Mouse (Mus musculus): ENCODE results near the gene Nrip2. TPM values are rescaled to one million over a fixed set of nuclear protein-coding genes. Genes with fewer than 3 reads are reported as not detected.

Gene Nrip2
- total RNA-seq, 2 experiments from 2014 or later, result 3.7 to 4.1 TPM

DNA sequence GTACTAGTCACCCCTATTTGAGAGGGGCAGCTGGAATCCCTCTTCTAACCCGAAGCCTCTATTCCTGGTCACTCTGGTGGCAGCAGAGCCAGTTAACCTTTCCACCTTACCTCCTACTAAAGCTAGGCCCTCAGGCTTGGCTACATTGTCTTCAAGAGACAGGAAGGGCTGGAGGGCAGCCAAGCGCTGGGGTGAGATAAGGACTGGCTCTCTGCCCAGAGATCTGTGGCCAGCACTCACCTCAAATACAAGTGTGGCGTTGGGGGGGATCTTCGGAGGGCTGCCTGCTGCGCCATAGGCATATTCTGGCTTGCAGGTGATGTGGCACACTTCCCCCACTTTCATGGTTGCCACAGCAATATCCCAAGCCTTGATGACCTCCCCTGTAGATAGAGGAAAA, 36.4 kb downstream of the Nrip2 start:
- DNase-seq, result peak; percentile 67
- intact Hi-C loops (cut with DNase I), result no loop called here

DNA sequence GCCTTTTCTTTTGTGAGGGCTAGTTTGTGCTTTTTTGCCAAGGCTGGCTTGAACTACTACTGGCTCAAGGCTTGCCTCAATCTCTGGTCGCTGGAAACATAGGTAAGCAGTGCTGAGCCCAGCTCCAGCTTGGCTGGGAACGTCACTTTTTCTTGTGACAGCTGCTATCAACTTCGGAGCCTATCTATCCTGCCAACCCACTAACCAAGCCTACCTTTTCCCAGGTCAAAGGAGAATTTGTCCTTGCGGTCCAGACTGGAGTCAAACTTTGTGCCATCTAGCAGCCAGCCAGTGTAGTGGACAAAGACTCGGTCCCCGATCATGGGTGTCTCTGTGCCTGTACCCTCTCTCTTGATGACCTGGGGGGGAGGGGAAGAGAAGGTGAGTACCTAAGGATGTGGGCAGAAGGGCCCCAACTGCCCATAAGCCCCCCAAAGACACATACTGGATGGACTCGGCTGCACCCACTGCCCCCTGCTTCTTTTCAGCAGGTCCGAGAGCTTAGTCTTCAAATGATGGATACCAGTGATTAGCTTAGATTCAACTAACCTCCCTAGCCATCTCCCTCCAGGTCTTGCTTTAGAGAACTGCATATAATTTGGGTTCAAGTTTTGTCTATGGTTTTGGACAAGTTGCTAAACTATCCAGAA, 37.4 kb downstream of the Nrip2 start:
- intact Hi-C loops (cut with DNase I), result no loop called here
- DNase-seq, result no peak

DNA sequence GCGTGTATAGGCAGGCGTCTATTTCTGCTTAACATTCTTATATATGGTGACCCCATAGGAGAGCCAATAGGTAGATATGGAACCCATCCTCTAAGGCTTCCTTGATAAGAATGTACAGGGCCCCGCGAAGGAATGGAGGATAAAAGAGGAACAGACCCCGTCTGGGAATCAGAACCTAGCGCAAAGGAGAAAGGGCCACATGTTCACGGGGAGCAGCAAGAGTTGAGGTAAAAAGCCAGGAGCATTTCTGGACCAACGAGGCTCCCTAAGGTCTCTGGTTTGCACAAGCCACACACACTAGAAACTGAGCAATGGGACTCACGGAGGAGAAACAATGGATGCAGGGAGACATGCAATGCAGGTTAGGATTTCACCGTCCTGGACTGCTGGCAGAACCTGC, 38.2 kb downstream of the Nrip2 start:
- intact Hi-C loops (cut with DNase I), result no loop called here
- no peak for DNase-seq

DNA sequence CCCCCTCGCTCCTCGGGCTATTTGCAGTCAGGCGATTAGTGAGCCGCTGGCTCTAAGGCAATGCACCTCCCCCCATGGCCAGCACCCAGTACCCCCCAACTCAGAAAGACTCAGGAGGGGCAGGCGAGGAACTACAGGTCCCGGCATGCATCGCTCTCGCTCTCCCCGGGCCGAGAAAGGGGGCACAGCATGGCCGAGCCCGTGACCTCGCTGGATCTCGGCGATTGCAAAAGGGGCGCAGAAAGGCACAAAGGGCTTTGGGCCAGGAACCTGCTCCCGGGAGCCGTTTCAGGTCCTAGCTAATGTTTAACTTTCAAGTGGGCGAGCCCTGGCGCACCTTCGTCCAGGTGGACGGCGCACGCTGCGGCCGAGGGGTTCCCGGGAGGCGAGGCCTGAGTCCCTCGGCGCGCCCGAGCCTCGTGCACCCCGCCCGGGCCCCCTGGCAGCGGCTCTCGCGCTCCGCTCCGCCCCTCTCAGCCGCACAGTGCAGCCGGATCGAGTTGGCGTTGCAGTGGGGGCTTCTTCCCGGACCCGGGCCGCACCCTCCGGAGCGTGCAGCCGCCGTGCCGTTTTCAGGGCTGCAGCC, 38.7 kb downstream of the Nrip2 start:
- DNase-seq, result peak; percentile 77
- intact Hi-C loops (cut with DNase I), result no loop called here

GRCm38 (mm10) chr6:128438317-128438870, 39.3 kb downstream of the Nrip2 start, which contains the start of gene Fkbp4:
Gene Fkbp4, minus strand, starts transcription at chr6:128438677.
- intact Hi-C loops (cut with DNase I), result no loop called here
- DNase-seq, result peak; percentile 94

DNA sequence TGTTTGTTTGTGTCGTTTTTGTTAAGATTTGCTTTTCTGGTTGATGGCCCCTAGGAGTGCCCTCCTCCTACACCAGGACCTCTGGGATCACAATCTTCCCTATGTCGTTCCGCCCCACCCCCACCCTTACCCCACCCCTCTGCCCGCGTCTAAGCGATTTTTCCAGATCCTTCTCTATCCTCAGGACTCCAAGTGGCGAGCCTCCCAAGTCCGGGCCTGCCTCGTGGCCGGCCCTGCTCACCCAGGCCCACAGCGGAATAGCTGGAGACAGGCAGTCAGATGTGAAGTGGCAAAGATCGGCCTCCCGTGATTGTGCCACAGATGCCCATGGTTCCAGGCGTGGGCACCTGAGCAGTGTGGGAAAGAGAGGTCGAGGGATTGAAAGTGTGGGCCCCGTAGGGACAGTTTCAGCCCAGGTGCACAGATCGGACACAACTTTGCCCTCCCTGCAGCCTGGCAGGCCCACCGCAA, 39.8 kb downstream of the Nrip2 start:
- intact Hi-C loops (cut with DNase I), result no loop called here
- DNase-seq, result peak; percentile 16

DNA sequence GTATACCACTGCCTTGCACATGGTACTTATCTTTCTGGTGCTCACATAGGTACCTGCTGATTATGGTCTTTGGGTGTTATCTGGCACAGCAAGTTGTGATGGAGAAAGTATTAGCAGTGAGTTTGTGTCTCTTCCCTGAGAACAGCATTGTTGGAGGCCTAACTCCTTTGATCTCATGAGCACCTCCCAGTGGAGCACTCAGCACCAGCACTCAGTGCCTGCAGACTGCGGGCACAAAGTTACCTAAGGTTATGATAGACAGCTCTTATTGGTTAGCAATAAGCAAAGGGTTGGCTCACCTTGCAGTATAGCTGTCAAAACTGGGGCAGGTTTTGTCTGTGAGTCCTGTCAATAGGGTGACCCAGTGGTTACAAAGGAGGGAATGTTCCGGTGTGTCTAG, 41.1 kb downstream of the Nrip2 start:
- DNase-seq, result no peak
- intact Hi-C loops (cut with DNase I), result no loop called here

GRCm38 (mm10) chr6:128445761-128446535, 46.9 kb downstream of the Nrip2 start:
- intact Hi-C loops (cut with DNase I), result no loop called here
- peak; percentile 43 for DNase-seq

DNA sequence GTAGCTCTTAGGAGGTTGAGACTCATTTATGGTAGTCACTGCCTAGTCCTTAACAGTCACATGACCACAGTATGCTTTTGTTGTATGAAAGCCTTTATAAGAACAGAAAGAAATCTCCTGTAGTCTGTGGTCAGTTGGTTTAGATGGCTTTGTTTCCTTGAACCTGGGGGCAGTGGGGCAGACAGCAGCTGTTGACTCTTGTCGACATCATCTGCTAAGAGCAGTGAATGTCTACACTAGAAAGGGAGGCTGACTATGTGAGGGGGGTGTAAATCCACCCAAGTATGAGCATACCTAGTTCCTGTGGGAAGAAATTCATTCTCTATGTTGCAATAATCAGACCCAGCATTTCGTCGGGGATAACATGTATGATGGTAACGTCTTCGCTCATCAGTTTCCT, 48.0 kb downstream of the Nrip2 start:
- no peak for DNase-seq
- intact Hi-C loops (cut with DNase I), result no loop called here

- intact Hi-C loops (cut with DNase I), result no loop called here
- DNase-seq, result no peak
These were observed 56.9 kb downstream of the Nrip2 start for GRCm38 (mm10) chr6:128455835-128456605.

- intact Hi-C loops (cut with DNase I), result no loop called here
- no peak for DNase-seq
These were observed 58.1 kb downstream of the Nrip2 start for GRCm38 (mm10) chr6:128457186-128457585.

DNA sequence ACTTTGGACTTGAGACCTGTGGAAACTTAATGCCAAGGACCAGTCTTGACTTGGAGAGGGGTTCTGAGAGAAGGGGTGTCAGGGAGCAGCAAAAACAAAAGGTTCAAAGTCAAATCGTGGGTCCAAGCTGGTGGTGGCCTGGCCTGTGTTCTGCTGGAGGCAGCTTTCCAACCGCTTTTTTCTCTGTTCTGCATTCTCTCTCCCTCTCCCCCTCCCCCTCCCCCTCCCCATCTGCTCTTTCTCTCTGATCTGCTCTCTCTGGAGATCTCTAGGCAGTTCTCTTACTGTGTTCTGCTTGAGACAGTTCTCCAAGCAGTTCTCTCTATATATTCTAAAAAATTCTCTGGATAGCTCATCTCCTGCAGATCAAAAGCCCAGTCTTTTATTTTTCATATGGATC, 61.2 kb downstream of the Nrip2 start:
- intact Hi-C loops (cut with DNase I), result no loop called here
- DNase-seq, result peak; percentile 36

DNA sequence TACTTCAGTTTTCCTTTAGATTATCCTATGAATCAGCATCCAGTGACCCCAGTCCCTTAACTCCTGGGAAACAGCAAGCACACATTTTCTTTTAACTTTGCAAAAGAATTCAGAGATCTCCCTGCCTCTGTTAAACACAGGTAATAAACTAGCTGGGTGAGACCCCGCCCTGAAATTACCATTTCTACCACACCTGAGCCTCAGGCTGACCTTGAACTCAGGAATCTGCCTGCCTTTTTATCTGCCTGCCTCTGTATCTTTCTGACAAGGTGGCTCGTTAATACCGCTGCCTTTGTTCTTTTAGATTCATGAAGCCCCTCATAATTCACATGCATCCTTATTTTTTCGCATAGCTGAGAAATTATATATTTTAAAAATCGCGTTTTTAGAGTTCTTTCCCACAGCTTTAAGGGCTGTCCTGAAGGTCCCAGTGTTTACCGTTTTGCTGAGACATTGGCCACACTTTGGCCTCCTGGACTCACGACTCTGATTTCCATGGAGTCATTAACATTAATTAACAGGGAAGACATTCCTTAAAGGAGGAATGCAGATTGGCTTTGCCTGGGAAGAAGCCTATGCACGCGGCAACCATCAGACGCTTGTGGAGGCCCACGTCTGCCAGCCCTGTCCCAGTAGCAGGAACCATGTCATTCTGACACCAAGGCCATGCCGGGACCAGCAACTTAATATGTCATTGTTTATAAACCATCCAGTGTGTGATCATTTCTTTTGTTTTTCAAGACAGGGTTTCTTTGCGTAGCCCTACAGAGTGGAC, 61.8 kb downstream of the Nrip2 start:
- intact Hi-C loops (cut with DNase I), result no loop called here
- no peak for DNase-seq

- intact Hi-C loops (cut with DNase I), result no loop called here
- DNase-seq, result no peak
These were observed 62.5 kb downstream of the Nrip2 start for GRCm38 (mm10) chr6:128461606-128462005.

GRCm38 (mm10) chr6:128464996-128465395, 65.9 kb downstream of the Nrip2 start:
- intact Hi-C loops (cut with DNase I), result no loop called here
- DNase-seq, result no peak

Other genes starting within 250 kb of the Nrip2 start
- gene Tead4, start 98.5 kb upstream of the Nrip2 start, total RNA-seq (2021), result 1 to 10 TPM; 1.2 to 1.6 TPM
- gene Tulp3, start 43.4 kb upstream of the Nrip2 start, total RNA-seq (2021), result 10 to 100 TPM; 21.8 to 24.7 TPM
- 10 to 100 TPM; 35.5 to 36.8 TPM for gene Rhno1, start 36.4 kb upstream of the Nrip2 start, total RNA-seq (2021)
- gene Foxm1, start 36.3 kb upstream of the Nrip2 start, total RNA-seq (2021), result 10 to 100 TPM in 1 of 2 experiments, 1 to 10 TPM in 1; 8.7 to 11.2 TPM
- under 1 TPM; 0.32 to 0.46 TPM for gene Tex52, start 23.8 kb upstream of the Nrip2 start, total RNA-seq (2021)
- not detected for gene Gm44596, start 23.8 kb upstream of the Nrip2 start, total RNA-seq (2021)
- gene Itfg2, start 25.6 kb downstream of the Nrip2 start, total RNA-seq (2021), result 10 to 100 TPM; 38.7 to 42.7 TPM
- 100 to 1,000 TPM; 176 to 180 TPM for gene Fkbp4, start 39.4 kb downstream of the Nrip2 start, total RNA-seq (2021)
- gene Pzp, start 127.4 kb downstream of the Nrip2 start, total RNA-seq (2021), result under 1 TPM; 0.12 TPM
- 1 to 10 TPM; 7.8 to 8.7 TPM for gene A2ml1, start 182.3 kb downstream of the Nrip2 start, total RNA-seq (2021)
- gene Klrb1a, start 224.2 kb downstream of the Nrip2 start, total RNA-seq (2021), result not detected

All from left cerebral cortex, postnatal 4 days (tissue).